Mouse (Mus musculus) brain, embryonic 14.5 days (tissue): ENCODE results near the gene Sh3pxd2a.
"Not testable (repeated sequence)": the region's sequence is repeated elsewhere in the genome, so short reads cannot be mapped to it uniquely, and the experiment has no call there.

Experiments
- CTCF ChIP-seq: fragments of 200-500 bp; IDR thresholded peaks from 2 replicates; pipeline ENCODE4 v1.5.1; 2012; ENCODE audit warnings: inconsistent platforms, mild to moderate bottlenecking, moderate library complexity, borderline replicate concordance; ENCODE audit not compliant: insufficient read depth, insufficient read length; ENCODE audit errors: extremely low read depth
- POLR2A ChIP-seq: fragments of 200-500 bp; IDR thresholded peaks from 2 replicates; pipeline ENCODE4 v1.6.1; 2012; ENCODE audit warnings: mild to moderate bottlenecking, inconsistent platforms, borderline replicate concordance; ENCODE audit not compliant: poor library complexity, insufficient read depth, insufficient read length, severe bottlenecking; ENCODE audit errors: extremely low read depth

DNA sequence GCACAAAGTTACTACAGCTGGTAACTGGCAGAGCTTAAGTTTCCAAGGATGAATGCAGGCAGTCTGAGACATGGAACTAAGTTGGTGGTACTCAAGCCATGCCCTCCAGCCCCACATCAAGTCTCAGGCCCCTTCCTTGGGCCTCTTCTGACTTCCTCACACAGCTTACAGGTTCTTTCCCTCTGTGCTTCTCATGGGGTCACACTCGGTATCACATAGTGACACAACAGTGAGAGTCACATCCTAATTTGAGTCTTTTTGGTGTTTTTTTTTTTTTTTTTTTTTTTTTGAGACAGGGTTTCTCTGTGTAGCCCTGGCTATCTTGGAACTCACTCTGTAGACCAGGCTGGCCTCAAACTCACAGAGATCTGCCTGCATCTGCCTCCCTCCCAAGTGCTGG is 69.4 kb downstream of the Sh3pxd2a start:
- TF ChIP-seq POLR2A, CTCF: not testable (repeated sequence)
